Mouse (Mus musculus): Measurements from ENCODE around the gene Tcp10b.
"Not testable (repeated sequence)": the region's sequence is repeated elsewhere in the genome, so short reads cannot be mapped to it uniquely, and the experiment has no call there.

DNA sequence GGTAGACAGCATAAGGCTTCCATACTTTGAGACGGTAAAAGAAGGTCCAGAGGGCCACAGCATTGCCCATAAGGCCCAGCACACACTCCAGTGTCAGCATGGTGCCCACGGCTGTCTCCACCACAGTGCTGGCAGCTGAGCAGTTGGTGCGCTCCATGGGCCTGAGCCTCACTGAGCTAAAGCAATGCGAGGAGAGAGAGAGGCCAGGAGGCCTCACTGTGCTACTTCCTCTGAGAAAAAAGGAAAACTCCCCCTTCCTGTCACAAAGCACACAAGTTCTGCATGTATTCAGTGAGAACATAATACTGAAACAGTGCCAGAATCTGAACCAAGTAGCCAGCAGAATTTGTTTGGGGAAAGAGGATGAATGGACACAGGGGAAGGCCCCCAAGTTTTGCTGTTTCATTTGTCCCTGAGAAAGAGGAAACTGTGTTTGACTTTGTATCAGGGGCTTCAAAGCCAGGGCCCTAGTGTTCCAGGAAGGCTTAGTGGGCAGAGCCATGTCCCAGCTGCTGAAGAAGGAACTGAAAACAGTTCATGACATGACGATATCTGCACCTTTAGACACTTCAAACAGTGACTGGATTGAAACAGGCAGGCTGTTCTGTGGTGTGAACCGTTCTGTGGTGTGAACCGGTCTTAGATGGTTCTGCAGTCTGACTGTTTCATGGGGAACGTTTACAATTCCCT lies 8.6 kb upstream of the Tcp10b start, which contains the start of gene Gpr31b:
- TF ChIP-seq POLR2A (IDR thresholded peaks at IDR 0.05; ENCODE audit: insufficient read depth, low read length); EP300 (IDR thresholded peaks at IDR 0.05; ENCODE audit: insufficient read depth, low read depth, low read length); CTCF (IDR thresholded peaks at IDR 0.05; ENCODE audit: low read depth, low read length): not testable (repeated sequence)

Data from ES-Bruce4 (cell line).